Mouse (Mus musculus) liver, adult 2 months (tissue): Measurements from ENCODE around the gene Gm17660. TPM values are rescaled to one million over a fixed set of nuclear protein-coding genes. Genes with fewer than 3 reads are reported as not detected.
A peak's percentile ranks its signal among the peaks of the same experiment; 100 is the strongest.
"Not testable (repeated sequence)": the region's sequence is repeated elsewhere in the genome, so short reads cannot be mapped to it uniquely, and the experiment has no call there.

Source experiments
- DNase-seq: peaks from one replicate; pipeline ENCODE4 v3.0.0-alpha.2; 2011; ENCODE audit warnings: low read depth, low spot score; ENCODE audit errors: extremely low read depth
- H3K27ac ChIP-seq: fragments of 200-500 bp; replicated peaks from 2 replicates; pipeline ENCODE4 v1.5.1; 2012; ENCODE audit warnings: low read depth, mild to moderate bottlenecking, control low read depth, inconsistent platforms, low read length; ENCODE audit not compliant: insufficient read depth
- H3K27me3 ChIP-seq: fragments of 200-500 bp; 2 replicates; pipeline ENCODE4 v1.6.1; 2012; ENCODE audit warnings: mild to moderate bottlenecking, moderate library complexity, low read length, inconsistent platforms; ENCODE audit not compliant: control insufficient read depth, insufficient read depth
- H3K36me3 ChIP-seq: fragments of 200-500 bp; 2 replicates; pipeline ENCODE4 v1.6.1; 2012; ENCODE audit warnings: low read length, inconsistent platforms; ENCODE audit not compliant: control insufficient read depth, insufficient read depth
- H3K4me1 ChIP-seq: fragments of 200-500 bp; 2 replicates; pipeline ENCODE4 v1.6.1; 2011; ENCODE audit warnings: low read length; ENCODE audit not compliant: control insufficient read depth, insufficient read depth
- H3K4me3 ChIP-seq: fragments of 200-500 bp; 2 replicates; pipeline ENCODE4 v1.5.1; 2011; ENCODE audit warnings: low read depth, mild to moderate bottlenecking, control low read depth, low read length, moderate library complexity; ENCODE audit not compliant: insufficient read depth
- H3K79me2 ChIP-seq: fragments of 200-500 bp; 2 replicates; pipeline ENCODE4 v1.6.1; 2012; ENCODE audit warnings: inconsistent platforms, mild to moderate bottlenecking, low read length, moderate library complexity; ENCODE audit not compliant: control insufficient read depth, insufficient read depth
- H3K9ac ChIP-seq: fragments of 200-500 bp; 2 replicates; pipeline ENCODE4 v1.6.1; 2012; ENCODE audit warnings: low read depth, mild to moderate bottlenecking, control low read depth, inconsistent platforms, low read length
- CTCF ChIP-seq: fragments of 200-500 bp; IDR thresholded peaks from 2 replicates; pipeline ENCODE4 v1.5.1; 2011; ENCODE audit warnings: low read depth, low read length, control low read depth
- POLR2A ChIP-seq: fragments of 200-500 bp; IDR thresholded peaks from 2 replicates; pipeline ENCODE4 v1.6.1; 2011; ENCODE audit warnings: low read length, control low read depth; ENCODE audit not compliant: insufficient read depth; ENCODE audit errors: extremely low read depth
- WGBS: fragments of 180-500 bp; shearing (Covaris S2); methylation state at CpG from one replicate; pipeline ENCODE4 v1.1.7; 2018; 5-methylcytosine and 5-hydroxymethylcytosine counted together
- polyA plus RNA-seq: library from polyadenylated mRNA; depleted of rRNA; stranded (reverse); fragments of >200 nt; gene quantifications from 2 replicates; pipeline ENCODE4 v1.2.3, GENCODE M21; 2012
- total RNA-seq: library from RNA; depleted of rRNA; stranded (reverse); fragments of >200 nt; gene quantifications from 2 replicates; pipeline ENCODE4 v1.2.3, GENCODE M21; 2014

The Gm17660 gene
- total and polyA plus RNA-seq, 2 experiments: not detected

GRCm38 (mm10) chr5:104032434-104033097 lies 44.8 kb downstream of the Gm17660 start:
- Histone ChIP-seq H3K4me1 (peaks cover 26% of the 10 kb centered on the region), H3K9ac (no peak overlapping the region), H3K27me3 (no peaks in the 10 kb centered on the region), H3K27ac (peak overlapping the region; percentile 54), H3K36me3 (no peaks in the 10 kb centered on the region), H3K4me3 (no peak overlapping the region), H3K79me2 (no peaks in the 10 kb centered on the region)
- WGBS: 79% methylated on average over 2 of the region's 2 CpGs
- peak; percentile 86 for DNase-seq
- TF ChIP-seq CTCF (no peak), POLR2A (no peak)

- no peak overlapping the region for H3K27ac ChIP-seq
Measured at GRCm38 (mm10) chr5:104025245-104025854, 52.1 kb downstream of the Gm17660 start.

GRCm38 (mm10) chr5:104024762-104025161 lies 52.6 kb downstream of the Gm17660 start:
- no peaks in the 10 kb centered on the region for H3K36me3 ChIP-seq
- H3K27me3 ChIP-seq: no peaks in the 10 kb centered on the region
- no peak overlapping the region for H3K4me3 ChIP-seq
- 76% methylated on average over 11 of the region's 11 CpGs for WGBS
- peaks cover 6% of the 10 kb centered on the region; the same call in 1 of the 2 replicates for H3K79me2 ChIP-seq
- DNase-seq: no peak
- peaks cover 17% of the 10 kb centered on the region for H3K4me1 ChIP-seq
- H3K27ac ChIP-seq: no peak overlapping the region
- TF ChIP-seq CTCF (no peak), POLR2A (no peak)
- no peak overlapping the region for H3K9ac ChIP-seq

More at GRCm38 (mm10) chr5:104025245-104025854, 52.1 kb downstream of the Gm17660 start:
- Histone ChIP-seq H3K9ac (0 out of 2 replicates have a peak overlapping the region, but pooled peaks have one; percentile 29), H3K27me3 (no peaks in the 10 kb centered on the region), H3K79me2 (peaks cover 6% of the 10 kb centered on the region; the same call in 1 of the 2 replicates), H3K4me1 (peaks cover 13% of the 10 kb centered on the region), H3K36me3 (no peaks in the 10 kb centered on the region), H3K4me3 (no peak overlapping the region)
- WGBS: 29% methylated on average over 17 of the region's 17 CpGs
- no peak for TF ChIP-seq POLR2A
- TF ChIP-seq CTCF: no peak
- DNase-seq: peak; percentile 59

- DNase-seq, H3K4me3 ChIP-seq, H3K36me3 ChIP-seq, H3K27me3 ChIP-seq, H3K9ac ChIP-seq, H3K27ac ChIP-seq: not testable (repeated sequence)
- H3K79me2 ChIP-seq: peaks cover 11% of the 10 kb centered on the region; the same call in 1 of the 2 replicates
- H3K4me1 ChIP-seq: peaks cover 17% of the 10 kb centered on the region
- WGBS: 48% methylated on average over 5 of the region's 5 CpGs
Measured at GRCm38 (mm10) chr5:104024193-104024592, 53.2 kb downstream of the Gm17660 start.

- no peak for TF ChIP-seq POLR2A
- no peak for TF ChIP-seq CTCF
- Histone ChIP-seq H3K27ac (0 out of 2 replicates have a peak overlapping the region, but pooled peaks have one; percentile 18), H3K4me3 (no peak overlapping the region), H3K4me1 (peaks cover 19% of the 10 kb centered on the region), H3K27me3 (no peaks in the 10 kb centered on the region), H3K79me2 (peaks cover 15% of the 10 kb centered on the region; the same call in 1 of the 2 replicates), H3K9ac (no peak overlapping the region), H3K36me3 (no peaks in the 10 kb centered on the region; the same call in 1 of the 2 replicates)
- DNase-seq: no peak
- 68% methylated on average over 8 of the region's 8 CpGs for WGBS
Measured at GRCm38 (mm10) chr5:104023289-104024020, 54.0 kb downstream of the Gm17660 start.
